Mouse (Mus musculus) fibroblast of lung, adult 2 months (primary cell): ENCODE results near the gene Bcar3.
"Not testable (repeated sequence)": the region's sequence is repeated elsewhere in the genome, so short reads cannot be mapped to it uniquely, and the experiment has no call there.

Source experiments
- DNase-seq: peaks from one replicate; pipeline ENCODE4 v3.0.0-alpha.2; 2011; ENCODE audit warnings: low read depth

Gene Bcar3

GRCm38 (mm10) chr3:122293954-122294850 is at the start of gene Bcar3:
Gene Bcar3 (plus strand): TSS chr3:122294136.
- DNase-seq, result no peak

DNA sequence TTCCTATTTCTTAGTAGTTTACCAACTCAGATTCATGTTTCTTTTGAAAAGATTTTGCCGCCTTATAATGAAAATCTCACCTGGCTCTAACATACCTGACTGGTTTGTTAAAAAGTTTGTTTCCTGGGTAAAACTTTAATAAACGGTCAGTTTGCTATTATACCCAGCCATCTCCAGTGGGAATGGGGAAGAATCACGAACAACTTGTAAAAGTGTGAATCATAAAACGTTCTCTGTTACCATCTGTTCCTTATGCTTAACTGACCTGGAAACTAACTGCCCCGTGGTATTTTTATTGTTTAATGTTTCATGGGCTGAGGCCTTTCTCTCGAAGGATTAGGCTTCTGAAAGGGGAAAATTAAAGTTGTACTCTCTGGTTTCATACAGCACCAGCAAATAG is 49.2 kb upstream of the Bcar3 start:
- DNase-seq, result no peak

GRCm38 (mm10) chr3:122245215-122245877 is 48.6 kb upstream of the Bcar3 start, which contains the start of gene Gclm:
Gene Gclm (plus strand): TSS chr3:122245557.
- DNase-seq, result peak; percentile 79

DNA sequence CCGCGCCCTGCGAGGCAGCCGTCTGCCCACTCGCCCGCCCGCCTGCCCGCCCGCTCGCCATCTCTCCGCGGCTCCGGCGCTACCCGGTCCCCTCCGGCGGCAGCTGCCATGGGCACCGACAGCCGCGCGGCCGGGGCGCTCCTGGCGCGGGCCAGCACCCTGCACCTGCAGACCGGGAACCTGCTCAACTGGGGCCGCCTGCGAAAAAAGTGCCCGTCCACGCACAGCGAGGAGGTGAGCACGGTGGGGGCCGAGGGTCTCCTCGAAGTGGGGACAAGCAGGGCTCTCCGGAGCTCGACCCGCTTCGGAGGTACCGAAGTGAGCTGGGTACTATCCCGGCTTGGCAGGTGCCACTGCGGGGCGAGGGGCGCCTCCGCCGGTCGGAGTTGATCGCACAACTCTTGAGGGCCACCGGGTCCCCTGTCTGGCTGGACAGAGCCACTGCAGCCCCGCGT is 48.0 kb upstream of the Bcar3 start:
- DNase-seq, result peak; percentile 11

GRCm38 (mm10) chr3:122246406-122246805 is 47.5 kb upstream of the Bcar3 start:
- no peak for DNase-seq

- DNase-seq, result no peak
Measured at GRCm38 (mm10) chr3:122246986-122247767, 46.8 kb upstream of the Bcar3 start.

- no peak for DNase-seq
Measured at GRCm38 (mm10) chr3:122247768-122248100, 46.2 kb upstream of the Bcar3 start.

DNA sequence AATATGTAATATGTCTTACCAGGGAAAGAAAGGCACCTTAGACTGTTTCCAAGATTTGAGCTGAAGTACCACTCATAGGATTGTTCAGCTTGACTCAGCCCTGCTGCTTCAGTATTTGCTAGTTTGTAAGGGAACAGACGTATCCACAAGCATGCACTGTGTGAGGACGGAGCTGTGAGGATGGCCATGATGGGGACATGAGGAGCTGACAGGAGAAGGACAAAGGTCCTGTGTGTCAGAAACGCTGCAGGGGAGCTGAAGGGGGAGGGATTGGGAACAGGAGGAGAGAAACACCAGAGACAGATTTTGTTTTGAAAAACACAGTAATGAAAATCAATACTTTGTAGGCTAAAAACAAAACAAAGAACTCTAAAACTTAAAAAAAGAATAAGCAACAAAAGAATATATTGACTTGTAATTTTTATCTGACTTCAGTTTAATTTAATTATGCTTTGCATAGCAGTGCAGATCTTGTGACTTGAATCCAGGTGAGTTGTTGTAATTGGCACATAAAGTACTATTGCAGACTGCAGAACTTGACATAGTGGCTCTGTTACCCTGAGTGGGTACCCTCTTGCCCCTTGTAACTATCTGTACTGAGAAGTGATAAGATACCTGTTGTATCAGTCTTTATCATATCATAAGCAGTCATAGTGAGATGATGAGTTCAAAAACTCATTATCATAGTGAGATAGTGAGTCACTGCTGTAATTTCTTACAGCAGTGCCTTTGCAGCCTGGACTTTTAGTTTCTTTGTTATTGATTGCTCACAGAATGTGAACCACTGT is 41.3 kb upstream of the Bcar3 start:
- DNase-seq, result no peak

DNA sequence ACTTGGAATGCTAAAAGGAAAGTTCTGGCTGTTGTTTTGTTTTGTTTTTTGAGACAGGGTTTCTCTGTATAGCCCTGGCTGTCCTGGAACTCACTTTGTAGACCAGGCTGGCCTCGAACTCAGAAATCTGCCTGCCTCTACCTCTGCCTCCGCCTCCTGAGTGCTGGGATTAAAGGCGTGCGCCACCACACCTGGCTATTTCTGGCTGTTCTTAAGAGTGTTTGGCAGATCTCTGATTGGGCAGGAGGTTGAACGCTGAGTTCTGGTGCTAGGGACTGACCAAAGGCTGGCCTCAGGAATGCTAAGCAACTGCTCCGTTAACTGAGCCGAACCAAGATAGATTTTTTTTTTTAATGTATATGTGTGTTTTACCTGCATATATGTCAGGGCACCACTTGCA is 39.9 kb upstream of the Bcar3 start:
- DNase-seq, result not testable (repeated sequence)

- no peak for DNase-seq
Measured at GRCm38 (mm10) chr3:122269986-122270385, 23.9 kb upstream of the Bcar3 start.

GRCm38 (mm10) chr3:122272565-122272964 is 21.4 kb upstream of the Bcar3 start:
- DNase-seq, result not testable (repeated sequence)

- DNase-seq, result no peak
Measured at GRCm38 (mm10) chr3:122273407-122274240, 20.3 kb upstream of the Bcar3 start.

DNA sequence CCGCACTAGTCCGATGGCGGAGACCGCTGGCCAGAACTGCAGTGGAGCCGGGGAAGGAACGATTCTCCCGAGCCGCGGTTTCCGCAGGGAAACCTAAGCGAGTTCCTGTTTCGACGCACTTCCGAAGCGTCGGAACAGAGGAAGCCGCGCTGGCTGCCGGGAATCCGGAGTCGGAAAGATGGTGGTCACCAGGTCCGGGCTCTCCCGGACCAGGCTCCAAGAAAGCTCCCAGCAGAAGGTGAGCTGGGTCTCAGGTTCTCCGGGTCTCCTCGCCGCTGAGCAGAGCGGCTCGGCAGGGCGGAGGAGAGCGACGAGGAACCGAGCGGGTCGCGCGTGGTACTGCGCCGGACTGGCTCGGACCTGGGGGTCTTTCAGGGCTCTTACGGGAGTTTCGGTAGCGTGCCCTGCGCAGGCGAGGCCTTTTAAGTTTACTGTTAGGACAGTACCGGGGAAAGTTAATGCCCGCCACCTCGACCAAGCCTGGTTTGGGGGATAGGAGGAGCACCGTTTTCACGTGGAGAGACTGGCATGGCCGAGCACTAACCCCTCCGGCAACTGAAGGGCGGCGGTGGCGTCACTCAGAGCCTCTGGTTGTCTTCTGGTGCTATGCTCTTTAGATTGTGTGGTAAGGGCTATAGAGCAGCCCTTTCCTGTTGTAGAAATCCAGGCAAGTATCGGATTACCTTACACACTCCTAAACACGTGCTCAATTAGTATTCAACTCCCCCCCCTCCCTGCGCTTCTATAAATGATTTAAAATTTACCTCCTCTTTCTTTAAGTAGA is 19.5 kb upstream of the Bcar3 start, which contains the start of gene Dnttip2:
Gene Dnttip2 (plus strand): TSS at position 148 of the 784 bp plus-strand sequence.
- peak; percentile 94 for DNase-seq

DNA sequence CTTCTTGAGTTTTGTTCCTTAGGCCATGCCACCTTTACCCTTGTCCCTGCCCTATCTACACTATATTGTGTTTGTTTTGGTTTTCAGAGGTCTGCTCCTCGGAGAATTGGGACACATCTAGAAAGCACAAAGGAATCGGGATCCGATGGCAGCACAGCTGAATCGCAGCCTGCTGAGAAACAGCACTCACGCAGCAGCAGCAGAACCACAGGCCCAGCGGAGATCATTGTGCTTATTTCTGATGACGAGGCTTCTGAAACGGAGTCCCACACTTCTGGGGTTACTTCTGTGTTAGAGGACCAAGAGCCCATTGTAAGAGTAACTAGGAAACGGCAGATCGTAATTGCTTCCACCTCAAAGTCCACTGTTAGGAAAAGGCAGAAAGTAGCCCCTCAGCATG is 18.8 kb upstream of the Bcar3 start:
- DNase-seq, result no peak

GRCm38 (mm10) chr3:122287195-122287594 is 6.7 kb upstream of the Bcar3 start:
- DNase-seq, result no peak

DNA sequence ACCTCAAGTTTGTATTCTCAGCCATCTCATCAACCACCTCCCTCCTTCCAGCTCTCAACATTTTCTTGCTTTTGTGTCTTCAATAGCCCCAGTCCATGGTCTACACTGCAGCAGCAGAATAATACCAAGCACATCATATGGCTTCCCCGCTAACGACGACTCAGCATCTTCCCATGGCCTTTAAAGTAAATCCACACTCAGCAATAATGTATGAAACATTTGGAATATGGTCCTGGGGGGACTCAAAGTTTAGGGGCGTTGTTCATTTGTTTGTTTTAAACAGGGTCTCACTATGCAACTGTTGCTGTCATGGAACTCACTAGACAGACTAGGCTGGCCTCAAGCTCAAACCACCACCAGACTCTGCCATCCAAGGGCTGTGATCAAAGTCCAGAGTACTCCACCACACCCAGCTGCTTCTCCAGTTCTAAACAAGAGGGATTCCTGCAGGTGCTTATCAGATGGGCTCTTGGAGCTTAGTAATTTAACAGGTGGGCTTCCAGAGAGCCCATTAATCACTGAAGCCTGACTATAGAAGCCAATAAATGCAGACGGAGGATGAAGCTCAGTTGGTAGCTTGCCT is 5.2 kb upstream of the Bcar3 start:
- no peak for DNase-seq

- not testable (repeated sequence) for DNase-seq
Measured at GRCm38 (mm10) chr3:122289344-122289743, 4.6 kb upstream of the Bcar3 start.

- no peak for DNase-seq
Measured at GRCm38 (mm10) chr3:122290696-122291095, 3.2 kb upstream of the Bcar3 start.

DNA sequence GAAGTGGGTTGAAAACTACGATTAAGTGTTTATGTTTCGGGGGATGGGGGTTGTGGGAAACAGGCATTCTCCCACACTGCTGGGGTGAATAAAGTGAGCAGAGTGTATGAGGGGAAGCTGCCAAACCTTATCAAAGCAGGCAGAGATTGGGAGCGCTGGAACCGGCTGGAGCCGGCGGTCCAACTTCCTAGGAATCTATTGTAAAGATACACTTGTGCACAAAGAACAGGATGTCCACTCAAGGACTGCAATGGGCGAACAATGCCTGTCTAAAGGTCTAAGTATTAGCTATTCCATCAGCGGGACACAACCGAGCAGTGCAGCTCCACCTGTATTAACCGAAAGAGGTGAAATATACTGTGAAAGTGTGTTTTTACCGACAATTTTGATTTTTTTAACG is 2.1 kb upstream of the Bcar3 start:
- DNase-seq, result no peak
